Mouse (Mus musculus) testis, postnatal 14 days (tissue): ENCODE data around the gene Add2.

Experiments
- DNase-seq: peaks from one replicate; pipeline ENCODE4 v3.0.0; 2021; ENCODE audit warnings: low spot score

The Add2 gene

DNA sequence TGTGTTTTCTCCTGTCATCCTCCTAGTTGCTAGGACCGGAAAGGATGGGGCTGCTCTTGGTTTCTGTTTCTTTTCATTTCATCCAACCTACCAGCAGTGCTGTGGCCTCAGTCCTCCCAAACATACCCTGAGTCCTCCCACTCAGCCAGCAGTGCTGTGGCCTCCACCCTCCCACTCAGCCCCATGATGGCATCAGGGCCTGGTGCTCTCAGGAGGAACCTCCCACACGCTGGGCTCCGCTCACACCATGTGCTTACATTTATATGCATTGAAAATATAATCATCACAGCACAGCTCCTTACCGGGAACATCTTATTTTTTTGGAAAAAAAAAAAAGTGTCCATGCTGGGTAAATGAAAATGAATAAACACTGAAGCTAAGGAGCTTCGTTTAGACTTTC is 20.0 kb downstream of the Add2 start:
- no peak for DNase-seq

DNA sequence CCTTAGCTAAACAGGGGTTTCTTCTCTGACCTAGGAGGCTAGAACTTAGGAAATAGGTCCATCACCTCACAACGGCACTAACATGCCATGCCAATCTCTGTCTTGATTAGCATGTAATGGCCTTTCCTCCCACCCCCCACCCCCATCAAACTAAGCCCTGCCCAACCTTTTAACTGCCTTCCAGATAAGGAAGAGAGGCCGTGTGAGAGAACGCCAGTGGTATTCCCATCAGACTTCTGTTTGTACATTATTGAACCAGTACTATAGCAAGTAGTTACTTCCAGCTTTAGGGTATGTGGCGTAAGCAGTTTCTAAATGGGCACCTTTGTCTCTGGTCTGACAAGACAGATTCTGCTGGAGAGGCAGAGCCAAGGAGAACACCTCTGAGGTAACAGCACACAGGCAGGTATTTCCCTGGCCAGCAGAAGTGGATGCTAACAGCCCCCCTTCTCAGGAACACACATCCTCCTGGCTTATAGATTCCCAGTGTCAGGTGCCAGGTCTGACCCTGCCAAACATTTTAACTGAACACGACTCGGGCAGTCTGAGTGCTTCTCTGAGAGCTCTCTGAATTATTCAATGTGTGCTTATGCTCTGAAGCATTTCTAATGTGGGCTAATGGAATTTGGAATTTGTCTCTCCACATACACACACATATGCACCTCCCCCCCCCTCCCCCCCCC is 22.2 kb downstream of the Add2 start:
- DNase-seq: no peak

DNA sequence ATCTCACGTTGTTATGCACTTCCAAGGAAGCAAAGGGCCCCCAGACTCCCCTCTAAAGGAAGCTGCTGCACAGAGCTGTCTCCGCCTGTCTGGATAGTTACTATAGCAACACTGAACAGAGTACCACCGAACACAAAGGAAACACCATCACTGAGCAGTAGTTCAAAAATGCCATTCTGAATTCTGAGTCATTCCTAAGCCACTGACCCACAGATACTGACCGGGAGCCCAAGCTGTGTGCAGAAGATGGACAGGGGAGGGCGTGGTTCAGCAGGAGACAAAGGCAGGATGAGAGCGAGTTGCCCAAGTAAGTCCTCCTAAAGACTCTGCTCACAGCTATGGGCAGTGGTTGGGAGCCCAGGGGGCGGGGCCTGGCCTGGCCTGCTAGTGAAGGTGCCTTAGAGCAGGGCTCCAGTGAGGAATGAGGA is 23.6 kb downstream of the Add2 start:
- no peak for DNase-seq

- no peak for DNase-seq
Measured at GRCm38 (mm10) chr6:86052556-86052955, 24.1 kb downstream of the Add2 start.

- DNase-seq: no peak
Measured at GRCm38 (mm10) chr6:86053099-86053498, 24.6 kb downstream of the Add2 start.

GRCm38 (mm10) chr6:86053594-86053993 is 25.1 kb downstream of the Add2 start:
- no peak for DNase-seq

DNA sequence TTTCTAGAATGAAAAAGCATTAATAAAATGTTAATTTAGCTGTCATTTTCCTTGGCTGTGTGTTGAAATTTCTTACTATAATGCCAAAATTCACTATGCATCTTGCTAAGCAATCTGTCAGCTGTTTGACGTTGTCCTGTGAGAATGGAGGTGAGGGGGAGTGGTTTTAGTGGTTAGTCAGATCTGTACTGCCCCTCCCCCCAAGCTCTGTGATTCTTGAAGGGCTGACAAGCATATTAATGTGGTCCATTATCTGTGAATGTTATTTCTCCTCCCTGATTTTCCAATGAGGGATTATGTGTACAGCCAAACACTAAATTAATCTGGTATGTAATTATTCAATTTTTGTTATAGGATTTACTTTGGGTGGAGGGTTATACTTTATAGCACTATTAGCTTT is 30.0 kb downstream of the Add2 start:
- DNase-seq: no peak

- no peak for DNase-seq
Measured at GRCm38 (mm10) chr6:86059151-86059853, 30.8 kb downstream of the Add2 start.

DNA sequence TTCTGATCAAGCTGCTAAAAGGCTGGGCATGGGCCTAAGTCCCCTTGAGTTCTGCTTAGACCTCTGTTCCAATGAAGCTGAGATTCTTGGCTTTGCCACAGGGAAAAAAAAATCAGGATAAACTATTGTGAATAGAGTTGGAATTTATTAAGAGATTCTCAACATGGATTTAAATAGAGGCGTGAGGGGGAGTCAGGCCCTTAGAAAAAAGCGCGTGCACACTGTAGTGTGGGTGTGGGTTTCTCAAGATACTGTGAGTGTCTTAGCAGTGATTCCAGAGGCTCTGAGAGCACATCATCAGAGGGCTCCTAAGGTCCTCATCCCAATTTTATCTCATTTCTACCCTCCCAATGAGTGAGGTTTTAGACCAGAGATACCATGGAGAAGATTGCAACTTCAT is 31.7 kb downstream of the Add2 start:
- DNase-seq: no peak

DNA sequence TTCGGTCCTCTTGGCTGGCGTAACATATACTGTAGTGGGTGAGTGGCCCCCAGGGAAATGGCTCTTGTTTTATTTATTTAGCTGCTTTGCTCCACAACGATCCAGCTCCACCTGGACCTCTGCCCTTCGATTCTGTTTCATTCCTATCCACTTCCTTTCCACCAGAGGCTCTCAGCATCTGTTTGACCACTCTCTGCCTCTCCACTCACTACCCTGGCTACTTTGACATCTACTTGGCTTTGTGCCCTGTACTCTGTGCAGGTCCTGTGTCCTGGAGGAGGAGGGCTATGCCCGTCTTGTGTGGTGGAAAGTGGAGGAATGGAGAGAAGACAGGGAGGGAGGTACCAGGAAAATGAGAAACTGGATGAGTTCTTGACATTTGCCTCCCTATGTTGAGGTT is 33.7 kb downstream of the Add2 start:
- DNase-seq: no peak

- no peak for DNase-seq
Measured at GRCm38 (mm10) chr6:86062684-86063083, 34.2 kb downstream of the Add2 start.

- DNase-seq: no peak
Measured at GRCm38 (mm10) chr6:86064318-86065016, 36.0 kb downstream of the Add2 start.

- DNase-seq: no peak
Measured at GRCm38 (mm10) chr6:86066727-86067126, 38.2 kb downstream of the Add2 start.

DNA sequence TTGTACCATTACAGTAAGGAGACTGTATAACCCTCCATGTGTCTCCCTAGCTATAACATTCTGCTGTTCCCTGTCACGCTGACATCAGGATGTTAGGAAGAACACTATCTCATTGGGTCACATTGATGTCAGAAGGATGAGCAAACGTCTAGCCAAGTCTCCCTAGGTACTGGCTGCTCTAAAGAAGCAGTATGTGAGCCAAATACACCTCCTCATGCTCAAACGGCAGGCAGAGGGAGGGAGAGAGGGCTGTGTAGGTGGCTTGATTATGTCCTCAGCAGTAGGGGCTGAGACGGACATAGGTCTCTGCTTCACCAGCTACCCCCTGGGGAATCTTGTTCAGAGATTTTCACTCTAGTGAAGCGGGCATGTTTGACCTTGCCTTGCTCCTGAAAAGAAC is 38.7 kb downstream of the Add2 start:
- DNase-seq: no peak

DNA sequence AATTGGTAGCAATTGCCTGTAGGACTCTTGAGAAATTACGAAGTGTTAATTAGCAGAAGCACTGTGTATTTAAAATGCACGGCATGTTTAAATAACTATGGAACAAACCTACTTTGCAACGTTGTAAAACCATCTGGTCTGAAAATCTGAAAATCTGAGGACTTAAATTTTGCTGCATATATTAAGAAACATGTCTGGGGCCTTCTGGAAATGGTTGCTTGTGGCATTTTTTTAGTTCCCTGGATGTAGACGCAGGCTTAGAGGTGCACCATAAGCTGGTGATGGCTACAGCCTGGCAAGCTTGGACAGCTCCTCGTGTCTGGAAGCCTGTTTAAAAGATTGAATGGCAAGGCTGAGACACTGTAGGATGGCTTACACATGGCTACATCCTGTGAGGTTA is 40.5 kb downstream of the Add2 start:
- DNase-seq: no peak

GRCm38 (mm10) chr6:86069856-86070255 is 41.4 kb downstream of the Add2 start:
- DNase-seq: no peak

GRCm38 (mm10) chr6:86070277-86070676 is 41.8 kb downstream of the Add2 start:
- no peak for DNase-seq

- DNase-seq: no peak
Measured at GRCm38 (mm10) chr6:86073882-86074281, 45.4 kb downstream of the Add2 start.

DNA sequence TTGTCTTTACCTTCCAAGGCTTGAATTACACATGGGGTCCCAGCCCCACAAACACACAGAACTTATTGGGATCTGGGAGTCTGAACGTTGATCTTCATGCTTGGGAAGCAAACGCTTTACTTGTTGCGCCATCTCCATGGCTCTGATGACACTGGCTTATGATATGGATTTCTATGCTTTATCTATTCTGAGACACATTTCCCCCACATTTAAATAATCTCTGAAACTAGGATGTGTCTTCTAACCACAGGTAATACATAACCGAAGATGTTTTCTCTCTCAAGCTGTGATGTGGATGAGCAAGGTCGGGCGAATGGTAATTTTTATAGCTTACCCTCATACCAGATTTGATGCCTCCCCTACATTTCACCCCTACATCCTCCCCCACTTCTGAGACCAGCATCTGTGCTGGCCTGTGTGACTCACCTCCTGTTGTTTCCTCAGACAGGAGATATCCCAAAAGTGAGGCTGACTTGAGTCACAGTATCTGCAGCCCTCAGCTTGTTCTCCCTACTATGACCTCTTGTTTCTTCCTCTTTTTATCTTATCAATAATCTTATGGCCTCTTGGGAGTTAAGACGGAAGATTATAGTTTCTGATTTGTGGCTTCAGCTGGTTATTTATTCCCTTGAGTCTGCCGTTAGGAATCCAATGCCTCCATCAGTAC is 46.2 kb downstream of the Add2 start:
- no peak for DNase-seq

DNA sequence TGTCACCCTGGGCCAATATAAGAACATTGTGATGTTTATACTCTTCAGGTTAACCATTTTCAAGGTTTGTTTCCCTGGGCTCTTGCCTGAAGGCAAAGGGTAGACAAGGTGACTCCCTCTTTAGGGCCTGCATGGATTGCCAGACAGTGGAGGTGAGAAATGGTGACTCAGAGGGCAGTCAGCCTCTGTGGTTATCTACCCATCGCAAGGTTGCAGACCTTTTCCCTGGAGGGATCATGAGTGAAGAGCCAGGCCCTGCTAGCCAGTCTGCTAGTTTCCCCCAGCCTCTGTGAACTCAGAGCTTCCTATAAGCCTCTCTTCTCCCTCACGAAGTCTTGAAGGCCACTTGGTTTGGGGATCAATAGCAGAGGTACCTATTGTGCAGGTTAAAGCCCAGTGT is 48.0 kb downstream of the Add2 start:
- DNase-seq: no peak

- DNase-seq: peak; percentile 19
Measured at GRCm38 (mm10) chr6:86077880-86078279, 49.4 kb downstream of the Add2 start.

- no peak for DNase-seq
Measured at GRCm38 (mm10) chr6:86078361-86079010, 50.0 kb downstream of the Add2 start.
